ENCODE assay signal across 10 mouse cellular contexts in the genomic region with DNA sequence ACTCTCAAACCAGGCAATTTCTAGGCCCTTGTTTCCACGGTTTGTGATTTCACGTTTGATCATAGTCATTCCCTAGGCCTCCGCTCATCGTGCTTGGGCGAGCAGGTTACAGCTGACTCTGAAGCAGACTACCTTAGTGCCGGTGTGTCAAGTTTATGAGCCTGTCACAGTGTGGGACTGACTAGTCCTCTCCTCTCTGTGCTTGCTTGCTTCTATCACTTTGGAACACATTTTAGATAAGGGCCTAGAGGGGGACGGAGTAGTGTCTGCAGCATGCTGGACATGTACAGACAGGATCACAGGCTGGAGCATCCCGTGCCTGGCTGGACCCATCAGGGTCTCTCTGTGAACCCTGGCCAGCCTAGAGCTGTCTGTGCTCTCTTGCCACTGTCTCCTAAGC. TPM values are rescaled to one million over a fixed set of nuclear protein-coding genes. Genes with fewer than 3 reads are reported as not detected.
A peak's percentile ranks its signal among the peaks of the same experiment; 100 is the strongest.
DNase-seq lines count a peak whose midpoint lies in the region; ATAC-seq and TF ChIP-seq lines count a peak whose summit lies in the region.
"Had no signal": no experiment of that assay in that cellular context is flagged by ENCODE, and none has a peak within 500 bp of the region (broad histone marks: within the 10 kb centered on the region; RNA-seq: fewer than 3 reads in every experiment).

No protein-coding gene starts in this region.

- WGBS in kidney, postnatal 0 days: 41% methylated on average over 8 of the region's 8 CpGs
- 79% methylated on average over 8 of the region's 8 CpGs for WGBS in embryonic facial prominence, embryonic 10.5 days
- WGBS in liver, embryonic 16.5 days (ENCODE audit: insufficient replicate concordance): 24% methylated on average over 8 of the region's 8 CpGs

- peaks cover 8% of the 10 kb centered on the region for H3K4me1 ChIP-seq in kidney, postnatal 0 days (replicated peaks; ENCODE audit: insufficient read depth, low read length)
- peaks cover 42% of the 10 kb centered on the region for H3K4me1 ChIP-seq in embryonic facial prominence, embryonic 10.5 days
- peaks cover 70% of the 10 kb centered on the region for H3K4me1 ChIP-seq in liver, embryonic 16.5 days (ENCODE audit: control insufficient read depth, low read depth, low read length)

- H3K9me3 ChIP-seq in kidney, postnatal 0 days (replicated peaks; ENCODE audit: low read length): no peaks in the 10 kb centered on the region
- H3K9me3 ChIP-seq in embryonic facial prominence, embryonic 10.5 days: no peaks in the 10 kb centered on the region
- no peaks in the 10 kb centered on the region for H3K9me3 ChIP-seq in liver, embryonic 16.5 days (replicated peaks; ENCODE audit: control insufficient read depth, low read length)
- H3K9me3 ChIP-seq: hindbrain, embryonic 15.5 days had no signal

- no peak for DNase-seq in kidney, postnatal 0 days (ENCODE audit: low spot score)
- no peak for DNase-seq in kidney, postnatal 14 days
- peak; percentile 60 for DNase-seq in c-Kit-negative CD71-positive TER-119-positive erythroid progenitor cells, embryonic 14.5 days (ENCODE audit: low read depth, low spot score)
- DNase-seq in embryonic facial prominence, embryonic 10.5 days (ENCODE audit: low spot score): no peak
- no peak for DNase-seq in frontal cortex, adult 2 months (ENCODE audit: extremely low spot score in 1 of 2, low spot score in 1 of 2)
- DNase-seq in urinary bladder, postnatal 10 days (ENCODE audit: low spot score): no peak
- DNase-seq: forebrain, postnatal 0 days; heart, adult 2 months had no signal

- ATAC-seq in kidney, postnatal 0 days (replicated peaks; ENCODE audit: low FRiP score, low read depth): no peak
- peak; percentile 84 for ATAC-seq in liver, embryonic 16.5 days (ENCODE audit: low read depth)
- ATAC-seq: forebrain, postnatal 0 days had no signal

- H3K4me3 ChIP-seq in kidney, postnatal 0 days (replicated peaks; ENCODE audit: low read depth, low read length): no peak overlapping the region
- no peak overlapping the region for H3K4me3 ChIP-seq in embryonic facial prominence, embryonic 10.5 days
- H3K4me3 ChIP-seq in liver, embryonic 16.5 days (ENCODE audit: low read depth, low read length): peak overlapping the region; percentile 47
- H3K4me3 ChIP-seq: heart, adult 2 months; hindbrain, embryonic 15.5 days had no signal

- H3K9ac ChIP-seq in kidney, postnatal 0 days (ENCODE audit: low read depth, low read length): 0 out of 2 replicates have a peak overlapping the region, but pooled peaks have one; percentile 19
- H3K9ac ChIP-seq in liver, embryonic 16.5 days (ENCODE audit: low read depth, low read length): peak overlapping the region; percentile 65
- H3K9ac ChIP-seq: forebrain, postnatal 0 days; hindbrain, embryonic 15.5 days had no signal

- H3K27me3 ChIP-seq in kidney, postnatal 0 days (ENCODE audit: insufficient read depth, low read length): no peaks in the 10 kb centered on the region
- H3K27me3 ChIP-seq in embryonic facial prominence, embryonic 10.5 days (replicated peaks; ENCODE audit: low read depth, poor library complexity, severe bottlenecking): no peaks in the 10 kb centered on the region
- H3K27me3 ChIP-seq in liver, embryonic 16.5 days (ENCODE audit: control insufficient read depth, insufficient read depth, low read depth, low read length): no peaks in the 10 kb centered on the region
- H3K27me3 ChIP-seq: hindbrain, embryonic 15.5 days had no signal

- H3K4me2 ChIP-seq in kidney, postnatal 0 days (ENCODE audit: low read length): no peak overlapping the region
- H3K4me2 ChIP-seq in liver, embryonic 16.5 days (ENCODE audit: low read depth, low read length): peak overlapping the region; percentile 86
- H3K4me2 ChIP-seq: hindbrain, embryonic 15.5 days had no signal

- H3K27ac ChIP-seq in kidney, postnatal 0 days: no peak overlapping the region
- H3K27ac ChIP-seq in embryonic facial prominence, embryonic 10.5 days (replicated peaks): peak overlapping the region; percentile 40
- H3K27ac ChIP-seq in liver, embryonic 16.5 days (ENCODE audit: low read length): peak overlapping the region; percentile 94
- H3K27ac ChIP-seq: heart, adult 2 months; hindbrain, embryonic 15.5 days had no signal

- H3K36me3 ChIP-seq in kidney, postnatal 0 days (ENCODE audit: insufficient read depth, low read length): no peaks in the 10 kb centered on the region
- H3K36me3 ChIP-seq in embryonic facial prominence, embryonic 10.5 days (replicated peaks): peaks cover 8% of the 10 kb centered on the region
- peaks cover 5% of the 10 kb centered on the region for H3K36me3 ChIP-seq in liver, embryonic 16.5 days (ENCODE audit: control insufficient read depth, insufficient read depth)

- no peak for TF ChIP-seq CTCF in kidney, postnatal 0 days (IDR thresholded peaks at IDR 0.05; ENCODE audit: low read depth)

RNA-seq across cellular contexts. Expression of gene Ppp2r1b, which starts 9.3 kb away (rescaled TPM):
- polyA plus RNA-seq in kidney, postnatal 0 days (2015; fragmentation: Nextera tagmentation; extraction: Ambion mirVana): 36.6 and 43.6 TPM in 2 replicates
- 162 and 178 TPM in 2 replicates for polyA plus RNA-seq in embryonic facial prominence, embryonic 10.5 days (2016; fragmentation: Nextera tagmentation; extraction: Ambion mirVana)
- polyA plus RNA-seq in liver, embryonic 16.5 days (2015; fragmentation: Nextera tagmentation; extraction: Ambion mirVana): 59.4 and 63.0 TPM in 2 replicates
- 14.0 and 16.8 TPM in 2 replicates for polyA plus RNA-seq in frontal cortex, adult 2 months (2012; rRNA removed)
